Mouse (Mus musculus): ENCODE measurements around the gene Pmf1.

Gene Pmf1

GRCm38 (mm10) chr3:88409741-88410644 is at the start of gene Pmf1:
Gene Pmf1, minus strand, starts transcription at chr3:88410331.
- peak; percentile 87 for DNase-seq

GRCm38 (mm10) chr3:88458778-88459219 is 48.7 kb upstream of the Pmf1 start:
- DNase-seq = no peak

DNA sequence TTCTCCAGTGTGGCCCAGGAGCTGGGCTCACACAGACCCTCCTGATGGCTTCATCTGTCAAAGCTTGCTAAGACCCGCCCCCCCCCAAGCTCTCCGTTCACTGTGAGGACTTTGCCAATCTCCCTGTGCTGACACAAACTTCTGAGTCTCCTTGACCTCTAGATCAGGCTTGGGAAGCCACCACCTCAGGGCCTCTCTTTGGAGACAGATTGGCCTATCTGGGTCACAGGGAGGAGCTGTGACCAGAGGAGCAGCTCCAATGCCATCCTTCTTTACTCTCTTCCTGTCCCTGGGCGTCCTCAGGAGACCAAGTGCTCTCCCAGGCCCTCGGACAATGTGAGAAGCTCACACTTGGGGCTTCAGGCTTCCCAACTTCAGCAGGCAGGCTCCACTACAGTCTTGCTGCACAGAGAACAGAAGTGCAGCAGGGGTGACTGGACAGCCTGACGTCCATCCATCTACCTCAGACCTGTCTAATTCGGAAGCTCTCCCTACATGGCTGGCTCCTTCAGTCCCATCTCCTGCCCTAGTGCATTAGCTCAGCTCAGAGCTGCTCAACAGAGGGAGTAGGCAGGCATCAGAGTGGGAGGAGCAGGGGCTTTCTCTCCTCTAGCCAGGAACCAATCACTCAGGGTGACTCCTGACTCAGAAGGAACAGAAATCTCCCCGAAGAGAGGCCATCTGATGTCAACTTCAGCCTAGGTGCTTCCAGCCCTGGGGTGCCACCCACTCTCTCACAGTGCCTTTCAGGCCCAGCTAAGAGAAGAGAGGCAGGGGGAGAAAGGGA is 46.8 kb upstream of the Pmf1 start:
- DNase-seq = no peak

DNA sequence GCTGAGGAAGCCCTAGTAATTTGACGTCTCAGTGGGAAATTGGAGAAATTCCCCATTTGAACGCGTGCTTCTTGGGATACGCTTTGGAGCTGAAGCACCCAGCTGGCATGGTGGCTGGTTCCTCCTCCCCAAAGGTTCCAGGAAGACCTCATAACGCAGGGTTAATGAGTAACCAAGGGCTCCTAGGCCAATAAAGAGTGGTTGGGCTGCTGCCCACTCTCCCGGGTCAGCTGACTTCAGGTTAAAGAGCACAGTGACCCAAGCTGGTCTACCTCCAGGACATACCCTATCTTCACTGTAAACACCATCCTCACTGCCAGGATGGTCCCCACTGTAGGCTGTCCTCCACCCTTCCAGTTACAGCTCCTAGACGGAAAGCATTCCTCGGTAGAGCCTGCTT is 46.2 kb upstream of the Pmf1 start:
- DNase-seq = no peak

DNA sequence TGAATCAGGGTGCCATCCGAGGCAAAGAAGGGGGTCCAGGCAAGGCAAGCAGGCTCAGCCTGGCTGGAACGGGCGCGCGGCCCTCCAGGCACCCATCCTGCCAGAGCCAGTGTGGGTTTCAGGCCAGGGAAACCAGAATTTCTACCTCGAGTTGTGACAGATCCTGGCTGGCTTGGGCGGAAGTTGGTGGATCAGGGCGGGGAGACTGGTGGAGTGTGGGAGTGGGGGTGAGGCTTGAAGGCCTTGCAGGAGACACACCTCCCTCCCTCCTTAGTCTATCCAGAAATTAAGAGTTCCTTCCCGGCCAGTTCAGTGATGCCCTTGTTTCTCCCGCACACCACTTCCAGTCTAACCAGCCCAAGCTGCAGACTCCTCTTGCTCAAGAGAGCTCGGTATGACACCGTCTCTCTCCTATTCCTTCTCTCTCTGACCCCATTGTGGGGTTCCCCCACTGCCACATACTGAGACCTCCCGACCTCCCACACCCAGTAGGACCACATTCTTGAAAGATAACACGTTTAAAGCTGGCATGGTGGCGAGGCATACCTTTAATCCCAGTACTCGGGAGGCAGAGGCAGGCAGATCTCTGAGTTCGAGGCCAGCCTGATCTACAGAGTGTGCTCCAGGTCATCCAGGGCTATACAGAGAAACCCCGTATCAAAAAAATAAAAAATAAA is 45.6 kb upstream of the Pmf1 start:
- no peak for DNase-seq

DNA sequence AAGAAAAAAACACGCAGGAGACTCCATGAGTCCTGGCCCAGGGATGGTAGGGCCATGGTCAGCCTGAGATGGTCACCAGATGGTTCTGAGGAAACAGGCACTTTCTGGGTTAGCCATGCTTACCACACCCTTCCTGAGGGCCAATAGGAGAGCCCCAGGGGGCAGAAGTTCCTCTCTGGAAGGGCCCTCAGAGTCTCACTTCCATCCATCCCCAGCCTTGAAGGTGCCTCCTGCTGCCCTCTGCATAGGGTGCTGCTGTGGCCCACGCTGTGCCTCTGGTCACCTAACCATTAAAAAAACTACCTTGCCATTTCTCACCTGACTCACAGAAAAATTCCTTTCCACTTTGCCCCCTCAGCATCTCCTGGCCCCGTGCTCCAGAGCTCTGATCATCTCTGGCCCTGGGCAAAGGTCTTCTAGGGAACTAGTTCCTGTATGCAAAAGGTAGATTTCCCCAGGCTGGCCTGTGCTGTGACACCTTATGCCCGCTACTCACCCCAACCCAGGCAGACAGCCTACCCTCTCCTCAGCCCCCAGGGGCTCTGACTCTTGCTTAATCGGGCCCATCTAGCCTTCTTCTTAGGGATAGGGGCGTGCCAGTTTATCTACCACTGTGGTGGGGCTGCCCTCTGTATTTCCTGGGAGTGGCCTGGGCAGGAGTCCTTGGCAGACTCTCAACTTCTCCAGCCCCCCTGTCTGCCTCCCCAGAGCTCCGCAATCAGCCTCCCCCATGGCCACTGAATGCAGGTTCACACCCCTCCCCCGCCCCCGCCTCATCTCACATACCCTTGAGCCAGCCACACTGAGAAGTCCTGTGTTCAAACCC is 44.8 kb upstream of the Pmf1 start:
- DNase-seq = no peak

- no peak for DNase-seq
These were observed 43.9 kb upstream of the Pmf1 start for GRCm38 (mm10) chr3:88453986-88454385.

DNA sequence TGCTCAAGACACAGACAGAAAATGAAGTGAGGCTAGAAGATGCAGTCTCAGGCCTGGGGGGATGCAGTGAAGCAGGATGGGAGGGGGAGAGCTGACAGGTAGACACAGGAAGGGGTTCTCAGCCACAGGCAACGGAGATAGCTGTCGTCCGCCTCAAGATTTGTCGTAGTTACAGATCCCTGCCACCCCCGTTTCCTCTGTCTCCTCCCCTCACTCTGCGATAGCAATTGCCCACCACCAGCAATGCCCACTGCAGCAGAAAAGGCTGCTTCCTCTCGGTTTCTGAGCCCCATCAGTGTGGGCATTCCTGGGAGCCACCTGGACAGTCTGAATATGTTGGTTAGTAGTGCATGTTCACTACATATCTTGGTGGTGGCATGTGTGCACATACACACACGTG is 43.2 kb upstream of the Pmf1 start:
- no peak for DNase-seq

- DNase-seq = no peak
These were observed 42.6 kb upstream of the Pmf1 start for GRCm38 (mm10) chr3:88452716-88453115.

DNA sequence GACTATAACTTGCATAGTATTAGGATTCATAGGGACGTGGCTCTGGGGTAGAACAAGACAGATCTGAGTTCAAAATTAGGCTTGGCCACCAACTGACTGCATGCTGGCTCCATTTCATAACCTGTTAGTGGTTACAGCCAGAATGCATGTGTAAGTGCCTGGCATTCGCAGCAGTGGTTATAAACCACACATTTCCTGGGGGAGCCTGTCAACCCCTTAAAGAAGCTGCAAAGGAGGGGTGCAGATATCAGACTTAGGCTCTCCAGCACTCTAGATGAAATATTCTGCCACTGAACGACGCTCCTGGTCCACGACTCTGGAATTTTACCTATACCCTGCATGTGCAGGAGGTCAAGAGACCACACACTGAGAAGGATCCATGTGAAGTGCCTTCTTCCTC is 42.1 kb upstream of the Pmf1 start:
- DNase-seq = no peak

GRCm38 (mm10) chr3:88450379-88451131 is 40.4 kb upstream of the Pmf1 start:
- DNase-seq = no peak

GRCm38 (mm10) chr3:88449395-88450023 is 39.4 kb upstream of the Pmf1 start:
- peak; percentile 76 for DNase-seq

- no peak for DNase-seq
These were observed 38.3 kb upstream of the Pmf1 start for GRCm38 (mm10) chr3:88448443-88448842.

GRCm38 (mm10) chr3:88447676-88448183 is 37.6 kb upstream of the Pmf1 start:
- DNase-seq = no peak

- DNase-seq = no peak
These were observed 36.5 kb upstream of the Pmf1 start for GRCm38 (mm10) chr3:88446471-88447123.

DNA sequence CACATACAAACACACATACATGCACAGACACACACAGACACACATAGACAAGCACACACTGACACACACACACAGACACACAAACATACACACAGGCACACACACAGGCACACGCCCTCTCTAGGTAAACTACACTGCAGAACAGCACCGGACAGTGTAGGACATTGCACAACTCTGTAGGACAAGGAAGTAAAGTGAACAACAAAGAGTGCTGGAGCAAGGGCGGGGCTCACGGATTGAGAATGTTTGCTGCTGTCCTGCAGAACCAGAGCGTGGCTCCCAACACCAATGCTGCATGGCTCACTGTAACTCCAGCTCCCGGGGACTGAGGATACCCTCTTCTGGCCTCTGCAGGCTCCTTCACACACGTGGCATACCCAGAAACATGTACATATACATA is 32.8 kb upstream of the Pmf1 start:
- DNase-seq = no peak

DNA sequence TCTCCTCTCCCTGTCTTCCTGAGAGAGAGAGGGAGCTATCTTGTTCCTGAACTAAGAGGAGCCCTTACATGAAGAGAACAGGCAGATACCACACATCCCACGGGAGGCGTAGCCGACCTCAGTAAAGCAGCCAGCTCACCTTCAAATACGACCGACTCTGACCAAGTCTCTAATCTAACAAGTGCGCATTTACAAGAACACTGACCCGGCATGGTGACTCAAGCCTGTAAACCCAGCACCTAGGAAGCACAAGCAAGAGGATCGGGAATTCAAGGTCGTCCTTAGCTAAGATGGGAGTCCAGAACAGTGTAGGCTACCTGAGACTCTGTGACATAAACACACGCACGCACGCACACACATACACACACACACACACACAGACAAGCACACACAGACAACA is 32.4 kb upstream of the Pmf1 start:
- no peak for DNase-seq

GRCm38 (mm10) chr3:88440500-88441381 is 30.6 kb upstream of the Pmf1 start:
- no peak for DNase-seq

- DNase-seq = no peak
These were observed 29.5 kb upstream of the Pmf1 start for GRCm38 (mm10) chr3:88439582-88439981.

Data from cerebellum, adult 11-12 months (tissue).